Mouse (Mus musculus) cortical plate, adult 2 months (tissue): ENCODE results near the gene Slc30a2.

Experiments
- CTCF ChIP-seq: fragments of 200-500 bp; IDR thresholded peaks from 2 replicates; pipeline ENCODE4 v1.5.1; 2011; ENCODE audit warnings: mild to moderate bottlenecking, control low read depth, low read length; ENCODE audit not compliant: insufficient read depth; ENCODE audit errors: extremely low read depth
- POLR2A ChIP-seq: fragments of 200-500 bp; IDR thresholded peaks from 2 replicates; pipeline ENCODE4 v1.6.1; 2011; ENCODE audit warnings: mild to moderate bottlenecking, low read length, control low read depth; ENCODE audit not compliant: insufficient read depth; ENCODE audit errors: extremely low read depth

DNA sequence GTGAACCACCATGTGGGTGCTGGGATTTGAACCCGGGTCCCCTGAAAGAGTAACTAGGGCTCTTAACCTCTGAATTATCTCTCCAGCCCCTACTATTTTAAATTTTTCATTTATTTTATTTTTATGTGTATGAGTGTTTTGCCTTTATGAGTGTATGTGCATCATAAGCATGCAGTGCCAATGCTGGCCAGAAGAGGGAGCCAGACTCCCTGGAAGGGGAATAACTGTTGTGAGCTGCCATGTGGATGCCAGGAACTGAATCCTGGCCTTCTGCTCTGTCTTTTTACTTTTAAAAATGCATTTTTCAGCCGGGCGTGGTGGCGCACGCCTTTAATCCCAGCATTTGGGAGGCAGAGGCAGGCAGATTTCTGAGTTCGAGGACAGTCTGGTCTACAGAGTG is 30.1 kb upstream of the Slc30a2 start:
- TF ChIP-seq POLR2A (no peak), CTCF (no peak)
